Mouse (Mus musculus): ENCODE measurements around the gene Zfp141. TPM values are rescaled to one million over a fixed set of nuclear protein-coding genes. Genes with fewer than 3 reads are reported as not detected.
A peak's percentile ranks its signal among the peaks of the same experiment; 100 is the strongest.
"Not testable (repeated sequence)": the region's sequence is repeated elsewhere in the genome, so short reads cannot be mapped to it uniquely, and the experiment has no call there.

Gene Zfp141
- 13.8 and 14.3 TPM in 2 replicates for polyA plus RNA-seq (2016; fragmentation: Nextera tagmentation; extraction: Ambion mirVana)

DNA sequence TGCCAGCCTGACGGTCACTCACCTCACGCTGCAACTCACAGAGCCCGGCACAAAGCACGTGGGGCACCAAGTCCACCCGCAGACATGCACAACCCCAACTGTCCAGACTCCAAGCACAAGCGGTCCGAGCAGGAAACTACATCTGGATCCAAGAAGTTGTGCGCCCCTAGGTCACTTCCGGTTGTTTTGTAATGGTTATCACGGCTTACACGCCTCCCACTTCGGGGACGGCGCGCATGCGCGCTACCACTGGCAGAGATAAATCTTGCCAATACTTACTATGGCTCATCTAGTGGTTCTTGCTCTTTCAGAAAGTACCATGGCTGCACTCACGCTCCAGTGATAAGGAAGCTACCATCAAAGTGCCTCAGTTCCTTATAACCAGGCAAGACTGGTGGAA lies at the start of gene Zfp141:
Gene Zfp141, minus strand, starts transcription at position 153 of the 400 bp plus-strand sequence.
- Histone ChIP-seq H3K27ac (replicated peaks) (peak within 1 kb of the TSS; percentile 49; the same call in 1 of the 2 replicates), H3K9me3 (peaks cover 13% of the 10 kb centered on the region), H3K4me2 (replicated peaks) (peak within 1 kb of the TSS; percentile 62), H3K4me3 (peak within 1 kb of the TSS; percentile 61), H3K9ac (replicated peaks) (peak within 1 kb of the TSS; percentile 62)
- H3K4me1 ChIP-seq, H3K27me3 ChIP-seq, H3K36me3 ChIP-seq: not testable (repeated sequence)
- peak; percentile 94 for ATAC-seq (ENCODE audit: low FRiP score, low read depth)
- WGBS, result 3% methylated on average over 18 of the region's 18 CpGs

- WGBS, result 79% methylated on average over 3 of the region's 3 CpGs
- no peak overlapping the region for H3K4me3 ChIP-seq
- H3K9me3 ChIP-seq, result peaks cover 34% of the 10 kb centered on the region
- H3K4me1 ChIP-seq, result no peaks in the 10 kb centered on the region
- H3K27ac ChIP-seq (replicated peaks), result no peak overlapping the region
- H3K27me3 ChIP-seq, result no peaks in the 10 kb centered on the region
- H3K4me2 ChIP-seq (replicated peaks), result no peak overlapping the region
- ATAC-seq (ENCODE audit: low FRiP score, low read depth), result no peak
- H3K36me3 ChIP-seq, result no peaks in the 10 kb centered on the region
- no peak overlapping the region for H3K9ac ChIP-seq (replicated peaks)
Observed at GRCm38 (mm10) chr7:42551766-42552165, 46.2 kb upstream of the Zfp141 start.

DNA sequence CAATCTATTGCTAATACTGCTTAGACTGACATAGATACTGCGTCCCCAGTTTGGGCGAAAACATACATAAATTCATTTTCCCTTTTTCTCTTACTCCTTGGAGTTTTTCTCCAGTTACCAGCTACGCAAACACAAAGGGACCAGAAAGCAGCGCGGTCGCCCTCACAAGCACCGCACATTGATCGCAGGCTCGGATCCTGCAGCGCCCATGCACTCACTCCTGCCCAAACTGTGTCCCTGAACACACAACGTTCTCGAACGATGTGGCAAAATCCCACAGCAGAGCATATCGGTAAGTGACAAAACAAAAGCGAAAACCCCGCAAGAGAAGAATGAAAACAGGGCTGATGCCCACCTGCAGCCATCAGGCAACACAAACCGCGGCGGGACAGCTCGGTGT lies 354 bp downstream of the Zfp141 start:
- H3K27ac ChIP-seq (replicated peaks), result peak overlapping the region; percentile 49; the same call in 1 of the 2 replicates
- H3K4me3 ChIP-seq, result peak overlapping the region; percentile 61
- no peak; the same call in 1 of the 2 replicates for ATAC-seq (ENCODE audit: low FRiP score, low read depth)
- H3K9me3 ChIP-seq, result peaks cover 9% of the 10 kb centered on the region; the same call in 1 of the 2 replicates
- 2% methylated on average over 20 of the region's 20 CpGs for WGBS
- H3K36me3 ChIP-seq, result peaks cover 12% of the 10 kb centered on the region
- H3K9ac ChIP-seq (replicated peaks), result peak overlapping the region; percentile 62
- H3K4me1 ChIP-seq, result no peaks in the 10 kb centered on the region
- H3K27me3 ChIP-seq, result no peaks in the 10 kb centered on the region
- H3K4me2 ChIP-seq (replicated peaks), result peak overlapping the region; percentile 62

GRCm38 (mm10) chr7:42498248-42498647 lies 7.3 kb downstream of the Zfp141 start:
- over 99% methylated on average over 5 of the region's 5 CpGs for WGBS
- Histone ChIP-seq H3K36me3 (peaks cover 44% of the 10 kb centered on the region), H3K27ac (replicated peaks) (no peak overlapping the region), H3K9me3 (peaks cover 35% of the 10 kb centered on the region), H3K4me2 (replicated peaks) (no peak overlapping the region), H3K27me3 (no peaks in the 10 kb centered on the region), H3K4me3 (no peak overlapping the region), H3K4me1 (no peaks in the 10 kb centered on the region), H3K9ac (replicated peaks) (no peak overlapping the region)
- no peak for ATAC-seq (ENCODE audit: low FRiP score, low read depth)

DNA sequence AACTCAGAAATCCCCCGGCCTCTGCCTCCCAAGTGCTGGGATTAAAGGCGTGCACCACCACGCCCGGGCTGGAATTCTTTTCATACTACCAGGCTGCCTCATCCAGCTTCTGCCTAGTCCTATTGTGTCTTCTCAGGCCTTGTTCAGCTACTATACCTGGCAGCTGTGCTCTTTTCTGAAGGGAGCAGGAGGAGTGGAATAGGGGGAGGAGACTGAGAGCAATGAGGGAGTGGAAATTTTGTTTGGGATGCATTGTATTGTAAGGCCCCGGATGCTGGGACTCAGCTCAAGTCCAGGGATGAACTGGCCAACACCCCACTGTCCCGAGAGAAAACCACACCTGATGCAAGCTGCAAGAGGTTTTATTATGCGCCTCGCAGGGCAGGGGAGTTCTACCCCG lies 8.2 kb downstream of the Zfp141 start:
- peaks cover 44% of the 10 kb centered on the region for H3K36me3 ChIP-seq

GRCm38 (mm10) chr7:42496202-42496601 lies 9.3 kb downstream of the Zfp141 start:
- ATAC-seq (ENCODE audit: low FRiP score, low read depth), result no peak
- no peaks in the 10 kb centered on the region for H3K4me1 ChIP-seq
- no peak overlapping the region for H3K4me2 ChIP-seq (replicated peaks)
- no peak overlapping the region for H3K27ac ChIP-seq (replicated peaks)
- H3K4me3 ChIP-seq, result no peak overlapping the region
- no peaks in the 10 kb centered on the region for H3K27me3 ChIP-seq
- peaks cover 52% of the 10 kb centered on the region for H3K9me3 ChIP-seq
- no peak overlapping the region for H3K9ac ChIP-seq (replicated peaks)
- peaks cover 41% of the 10 kb centered on the region for H3K36me3 ChIP-seq
- WGBS, result 75% methylated on average over 1 of the region's 1 CpGs

More for the DNA sequence above, 8.2 kb downstream of the Zfp141 start:
- WGBS, result 93% methylated on average over 9 of the region's 9 CpGs
- Histone ChIP-seq H3K27ac (replicated peaks) (no peak overlapping the region), H3K4me1 (no peaks in the 10 kb centered on the region), H3K9ac (replicated peaks) (no peak overlapping the region), H3K9me3 (peaks cover 44% of the 10 kb centered on the region), H3K4me2 (replicated peaks) (no peak overlapping the region), H3K27me3 (no peaks in the 10 kb centered on the region), H3K4me3 (no peak overlapping the region)
- ATAC-seq (ENCODE audit: low FRiP score, low read depth), result no peak

DNA sequence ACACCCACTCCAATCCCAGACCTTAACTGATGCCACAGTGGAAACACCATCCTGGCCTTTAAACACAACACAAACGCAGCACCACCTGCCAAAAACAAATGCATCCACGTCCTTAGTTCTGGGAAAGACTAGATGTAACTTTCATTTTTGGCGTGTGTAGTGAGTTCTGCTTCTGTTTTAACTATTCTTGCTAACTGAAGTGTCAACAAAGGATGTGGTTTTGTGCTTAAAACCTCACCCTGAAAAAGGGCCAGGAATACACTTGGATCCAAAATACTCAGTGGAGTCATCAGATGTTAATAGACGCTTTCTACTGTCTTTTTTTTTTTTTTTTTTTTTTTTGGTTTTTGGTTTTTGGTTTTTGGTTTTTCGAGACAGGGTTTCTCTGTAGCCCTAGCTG lies 14.7 kb downstream of the Zfp141 start:
- Histone ChIP-seq H3K9me3 (peaks cover 37% of the 10 kb centered on the region), H3K36me3 (peaks cover 40% of the 10 kb centered on the region)
- WGBS, result 95% methylated on average over 5 of the region's 5 CpGs

GRCm38 (mm10) chr7:42490358-42490757 lies 15.2 kb downstream of the Zfp141 start:
- no peak for ATAC-seq (ENCODE audit: low FRiP score, low read depth)
- H3K27ac ChIP-seq (replicated peaks), result no peak overlapping the region
- no peaks in the 10 kb centered on the region for H3K4me1 ChIP-seq
- no peak overlapping the region for H3K9ac ChIP-seq (replicated peaks)
- peaks cover 42% of the 10 kb centered on the region for H3K36me3 ChIP-seq
- no peaks in the 10 kb centered on the region for H3K27me3 ChIP-seq
- peaks cover 32% of the 10 kb centered on the region; the same call in 1 of the 2 replicates for H3K9me3 ChIP-seq
- 92% methylated on average over 4 of the region's 4 CpGs for WGBS
- no peak overlapping the region for H3K4me2 ChIP-seq (replicated peaks)
- H3K4me3 ChIP-seq, result no peak overlapping the region

More for the DNA sequence above, 14.7 kb downstream of the Zfp141 start:
- no peak for ATAC-seq (ENCODE audit: low FRiP score, low read depth)
- Histone ChIP-seq H3K9ac (replicated peaks) (no peak overlapping the region), H3K4me1 (no peaks in the 10 kb centered on the region), H3K4me2 (replicated peaks) (no peak overlapping the region), H3K27me3 (no peaks in the 10 kb centered on the region), H3K27ac (replicated peaks) (no peak overlapping the region), H3K4me3 (no peak overlapping the region)

DNA sequence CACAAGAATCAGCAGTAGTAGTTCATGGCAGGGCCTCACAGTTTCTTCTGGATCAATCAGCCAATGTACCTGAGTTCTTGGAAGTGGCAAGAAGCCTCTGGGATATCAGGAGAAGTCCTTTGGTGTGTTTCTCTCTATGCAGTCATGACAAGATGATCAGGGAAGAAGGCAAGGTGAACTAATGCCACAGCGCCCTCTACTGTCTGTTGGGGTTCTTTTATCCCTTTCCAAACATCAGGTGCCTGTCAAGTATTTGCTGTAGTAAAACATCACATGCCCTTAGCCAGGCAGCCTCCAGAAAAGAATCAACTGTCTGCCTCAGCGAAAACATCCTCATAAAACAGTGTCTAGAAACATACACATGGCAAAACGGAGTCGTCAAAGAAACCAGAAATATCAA lies 50.9 kb downstream of the Zfp141 start:
- Histone ChIP-seq H3K9ac (replicated peaks) (no peak overlapping the region), H3K27me3 (no peaks in the 10 kb centered on the region), H3K4me3 (no peak overlapping the region), H3K4me2 (replicated peaks) (no peak overlapping the region), H3K27ac (replicated peaks) (no peak overlapping the region), H3K4me1 (no peaks in the 10 kb centered on the region), H3K36me3 (no peaks in the 10 kb centered on the region), H3K9me3 (peaks cover 43% of the 10 kb centered on the region)
- 64% methylated on average over 4 of the region's 4 CpGs for WGBS
- ATAC-seq (ENCODE audit: low FRiP score, low read depth), result no peak

DNA sequence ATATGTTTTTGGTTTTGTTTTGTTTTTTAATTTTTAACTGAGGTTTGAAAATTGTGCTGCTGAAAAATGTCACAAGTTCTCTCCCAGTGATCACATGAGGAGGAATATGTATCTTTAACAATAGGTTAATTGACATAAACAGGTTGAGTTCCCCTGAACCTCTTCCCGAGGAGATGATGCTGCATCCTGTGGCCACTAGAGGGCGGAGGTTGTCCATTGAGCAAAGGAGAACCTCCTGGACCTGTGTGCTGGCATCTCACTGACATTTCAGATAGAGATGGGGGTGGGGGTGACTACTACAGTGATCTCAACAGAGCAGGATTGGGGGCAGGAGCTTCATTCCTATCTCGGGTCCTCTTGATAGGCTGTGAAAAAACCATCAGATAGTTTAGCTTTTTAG lies 54.9 kb downstream of the Zfp141 start:
- H3K27ac ChIP-seq (replicated peaks), result no peak overlapping the region
- peaks cover 72% of the 10 kb centered on the region for H3K9me3 ChIP-seq
- H3K9ac ChIP-seq (replicated peaks), result no peak overlapping the region
- ATAC-seq (ENCODE audit: low FRiP score, low read depth), result no peak
- H3K36me3 ChIP-seq, result no peaks in the 10 kb centered on the region
- WGBS, result 41% methylated on average over 3 of the region's 3 CpGs
- H3K4me2 ChIP-seq (replicated peaks), result no peak overlapping the region
- H3K4me3 ChIP-seq, result no peak overlapping the region
- no peaks in the 10 kb centered on the region for H3K27me3 ChIP-seq
- no peaks in the 10 kb centered on the region for H3K4me1 ChIP-seq

GRCm38 (mm10) chr7:42447850-42448249 lies 57.7 kb downstream of the Zfp141 start, which contains the start of gene 4933421I07Rik:
Gene 4933421I07Rik (minus strand): TSS chr7:42448120.
- no peaks in the 10 kb centered on the region for H3K27me3 ChIP-seq
- H3K9me3 ChIP-seq, result peaks cover 73% of the 10 kb centered on the region
- H3K4me1 ChIP-seq, result no peaks in the 10 kb centered on the region
- 71% methylated on average over 5 of the region's 5 CpGs for WGBS
- H3K4me3 ChIP-seq, result no peak within 1 kb of the TSS
- no peak within 1 kb of the TSS for H3K4me2 ChIP-seq (replicated peaks)
- no peaks in the 10 kb centered on the region for H3K36me3 ChIP-seq
- H3K9ac ChIP-seq (replicated peaks), result no peak within 1 kb of the TSS
- no peak for ATAC-seq (ENCODE audit: low FRiP score, low read depth)
- no peak within 1 kb of the TSS for H3K27ac ChIP-seq (replicated peaks)

DNA sequence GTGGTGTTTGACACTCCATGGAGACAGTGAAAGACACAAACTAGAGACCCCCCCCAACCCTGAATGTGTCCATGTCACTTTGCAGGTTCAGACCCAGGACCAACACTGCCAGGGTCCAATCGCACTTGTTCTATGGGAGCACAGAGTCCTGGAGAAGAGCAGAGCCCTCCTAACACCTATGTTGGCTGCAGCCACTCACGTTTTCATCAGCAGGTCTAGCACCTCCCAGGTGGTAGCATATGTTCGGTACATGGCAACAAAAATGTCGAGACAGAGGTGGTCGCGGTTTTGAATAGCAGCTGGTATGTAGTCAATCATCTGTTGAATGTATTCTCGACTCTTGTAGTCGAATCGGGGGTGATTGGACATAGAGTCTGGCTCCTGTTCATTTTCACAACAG lies 58.2 kb downstream of the Zfp141 start:
- no peak overlapping the region for H3K4me2 ChIP-seq (replicated peaks)
- no peak for ATAC-seq (ENCODE audit: low FRiP score, low read depth)
- no peak overlapping the region for H3K9ac ChIP-seq (replicated peaks)
- no peaks in the 10 kb centered on the region for H3K27me3 ChIP-seq
- 78% methylated on average over 9 of the region's 9 CpGs for WGBS
- no peak overlapping the region for H3K27ac ChIP-seq (replicated peaks)
- no peak overlapping the region for H3K4me3 ChIP-seq
- H3K36me3 ChIP-seq, result no peaks in the 10 kb centered on the region
- no peaks in the 10 kb centered on the region for H3K4me1 ChIP-seq
- H3K9me3 ChIP-seq, result peaks cover 72% of the 10 kb centered on the region

All from midbrain, embryonic 12.5 days (tissue).